Mouse (Mus musculus) forebrain, postnatal 0 days (tissue): ENCODE measurements around the gene Mcu. TPM values are rescaled to one million over a fixed set of nuclear protein-coding genes. Genes with fewer than 3 reads are reported as not detected.

Experiments
- ATAC-seq: fragments of 200-750 bp; cut with Nextera tagmentation; 2 replicates; pipeline ENCODE4 v1.8.0; 2017; ENCODE audit warnings: mild to moderate bottlenecking, moderate library complexity
- DNase-seq: peaks from one replicate; pipeline ENCODE4 v3.0.0-alpha.2; 2015
- H3K27ac ChIP-seq: fragments of 300-500 bp; sonication (generic); 2 replicates; pipeline ENCODE4 v1.5.1; 2014; ENCODE audit warnings: low read depth, mild to moderate bottlenecking, antibody characterized with exemption, low read length, moderate library complexity, mixed read lengths
- H3K27me3 ChIP-seq: fragments of 300-500 bp; sonication (generic); 2 replicates; pipeline ENCODE4 v1.6.1; 2014; ENCODE audit warnings: mild to moderate bottlenecking, low read length, mixed read lengths; ENCODE audit not compliant: insufficient read depth
- H3K36me3 ChIP-seq: fragments of 300-500 bp; sonication (generic); 2 replicates; pipeline ENCODE4 v1.6.1; 2014; ENCODE audit warnings: mild to moderate bottlenecking, moderate library complexity; ENCODE audit not compliant: insufficient read depth
- H3K4me1 ChIP-seq: fragments of 300-500 bp; sonication (generic); 2 replicates; pipeline ENCODE4 v1.6.1; 2014; ENCODE audit warnings: antibody characterized with exemption; ENCODE audit not compliant: insufficient read depth
- H3K4me2 ChIP-seq: fragments of 300-500 bp; sonication (generic); 2 replicates; pipeline ENCODE4 v1.6.1; 2014; ENCODE audit warnings: low read depth, mild to moderate bottlenecking, moderate library complexity
- H3K4me3 ChIP-seq: fragments of 300-500 bp; sonication (generic); 2 replicates; pipeline ENCODE4 v1.5.1; 2014; ENCODE audit warnings: low read depth, low read length, mixed read lengths
- H3K9ac ChIP-seq: fragments of 300-500 bp; sonication (generic); 2 replicates; pipeline ENCODE4 v1.6.1; 2014; ENCODE audit warnings: mild to moderate bottlenecking
- H3K9me3 ChIP-seq: fragments of 300-500 bp; sonication (generic); 2 replicates; pipeline ENCODE4 v1.6.1; 2016; ENCODE audit warnings: low read length
- CTCF ChIP-seq: sonication (generic); IDR thresholded peaks from 2 replicates; pipeline ENCODE4 v1.5.1; 2016; ENCODE audit warnings: antibody characterized with exemption, control low read depth, low read depth
- WGBS: fragments of 180-500 bp; shearing (Covaris S2); extraction: QIAGEN DNeasy Blood & Tissue Kit; methylation state at CpG from one replicate; pipeline ENCODE4 v1.1.7; 2014; 5-methylcytosine and 5-hydroxymethylcytosine counted together
- polyA plus RNA-seq: library from polyadenylated mRNA; unstranded; fragments of >200 nt; fragmentation: Nextera tagmentation; extraction: Ambion mirVana; gene quantifications from 2 replicates; pipeline ENCODE4 v1.2.1, GENCODE M21; 2015
- total RNA-seq: library from RNA; depleted of rRNA; stranded (reverse); fragments of >200 nt; gene quantifications from 2 replicates; pipeline ENCODE4 v1.2.3, GENCODE M21; 2014

Gene Mcu
- total and polyA plus RNA-seq, 2 experiments from 2014 or later = 41.0 to 58.0 TPM

GRCm38 (mm10) chr10:59527311-59527710 lies 89.2 kb downstream of the Mcu start:
- no peak overlapping the region for H3K4me3 ChIP-seq
- no peaks in the 10 kb centered on the region for H3K27me3 ChIP-seq
- ATAC-seq (no peak), DNase-seq (no peak)
- H3K4me1 ChIP-seq = no peaks in the 10 kb centered on the region
- no peaks in the 10 kb centered on the region for H3K9me3 ChIP-seq
- WGBS = 84% methylated on average over 11 of the region's 11 CpGs
- no peak for TF ChIP-seq CTCF
- no peak overlapping the region for H3K4me2 ChIP-seq
- no peaks in the 10 kb centered on the region for H3K36me3 ChIP-seq
- no peak overlapping the region for H3K27ac ChIP-seq
- H3K9ac ChIP-seq = no peak overlapping the region

- H3K36me3 ChIP-seq = no peaks in the 10 kb centered on the region
- 91% methylated on average over 5 of the region's 5 CpGs for WGBS
- ATAC-seq (no peak), DNase-seq (no peak)
- 0 out of 2 replicates have a peak, but pooled peaks cover 5% of the 10 kb centered on the region for H3K4me1 ChIP-seq
- H3K9ac ChIP-seq = no peak overlapping the region
- no peak overlapping the region for H3K4me2 ChIP-seq
- H3K9me3 ChIP-seq = no peaks in the 10 kb centered on the region
- H3K27me3 ChIP-seq = no peaks in the 10 kb centered on the region
- no peak overlapping the region for H3K27ac ChIP-seq
- TF ChIP-seq CTCF = no peak
- no peak overlapping the region for H3K4me3 ChIP-seq
Measured at GRCm38 (mm10) chr10:59524675-59525074, 91.8 kb downstream of the Mcu start.

GRCm38 (mm10) chr10:59523826-59524331 lies 92.6 kb downstream of the Mcu start:
- Histone ChIP-seq H3K4me1 (0 out of 2 replicates have a peak, but pooled peaks cover 5% of the 10 kb centered on the region), H3K4me2 (no peak overlapping the region), H3K9me3 (no peaks in the 10 kb centered on the region), H3K36me3 (no peaks in the 10 kb centered on the region), H3K27ac (no peak overlapping the region), H3K4me3 (no peak overlapping the region), H3K27me3 (no peaks in the 10 kb centered on the region), H3K9ac (no peak overlapping the region)
- 63% methylated on average over 8 of the region's 8 CpGs for WGBS
- no peak for DNase-seq
- ATAC-seq = no peak
- TF ChIP-seq CTCF = no peak

GRCm38 (mm10) chr10:59520701-59521100 lies 95.8 kb downstream of the Mcu start:
- H3K4me2 ChIP-seq = no peak overlapping the region
- ATAC-seq = no peak
- TF ChIP-seq CTCF = no peak

GRCm38 (mm10) chr10:59519411-59519810 lies 97.1 kb downstream of the Mcu start:
- no peak for DNase-seq
- WGBS = 92% methylated on average over 3 of the region's 3 CpGs
- no peak for ATAC-seq
- Histone ChIP-seq H3K4me2 (no peak overlapping the region), H3K4me1 (0 out of 2 replicates have a peak, but pooled peaks cover 5% of the 10 kb centered on the region), H3K4me3 (no peak overlapping the region), H3K27me3 (no peaks in the 10 kb centered on the region), H3K36me3 (no peaks in the 10 kb centered on the region), H3K9me3 (no peaks in the 10 kb centered on the region), H3K27ac (no peak overlapping the region), H3K9ac (no peak overlapping the region)
- no peak for TF ChIP-seq CTCF

More at GRCm38 (mm10) chr10:59520701-59521100, 95.8 kb downstream of the Mcu start:
- Histone ChIP-seq H3K4me1 (0 out of 2 replicates have a peak, but pooled peaks cover 5% of the 10 kb centered on the region), H3K27me3 (no peaks in the 10 kb centered on the region), H3K9ac (no peak overlapping the region), H3K27ac (no peak overlapping the region), H3K36me3 (no peaks in the 10 kb centered on the region), H3K4me3 (no peak overlapping the region), H3K9me3 (no peaks in the 10 kb centered on the region)
- WGBS = 78% methylated on average over 2 of the region's 2 CpGs
- DNase-seq = no peak

- 79% methylated on average over 13 of the region's 13 CpGs for WGBS
- Histone ChIP-seq H3K9me3 (no peaks in the 10 kb centered on the region), H3K27me3 (no peaks in the 10 kb centered on the region), H3K4me3 (no peak overlapping the region), H3K27ac (no peak overlapping the region), H3K9ac (no peak overlapping the region), H3K4me2 (no peak overlapping the region), H3K4me1 (0 out of 2 replicates have a peak, but pooled peaks cover 5% of the 10 kb centered on the region), H3K36me3 (no peaks in the 10 kb centered on the region)
- ATAC-seq = no peak
- no peak for DNase-seq
- no peak for TF ChIP-seq CTCF
Measured at GRCm38 (mm10) chr10:59517201-59517600, 99.3 kb downstream of the Mcu start.

- DNase-seq (no peak), ATAC-seq (no peak)
- Histone ChIP-seq H3K36me3 (no peaks in the 10 kb centered on the region), H3K27me3 (no peaks in the 10 kb centered on the region), H3K4me3 (no peak overlapping the region), H3K27ac (no peak overlapping the region), H3K9ac (no peak overlapping the region), H3K9me3 (no peaks in the 10 kb centered on the region), H3K4me2 (no peak overlapping the region), H3K4me1 (no peaks in the 10 kb centered on the region)
- WGBS = 88% methylated on average over 15 of the region's 15 CpGs
- TF ChIP-seq CTCF = no peak
Measured at GRCm38 (mm10) chr10:59514739-59515464, 101.6 kb downstream of the Mcu start.
